Mouse (Mus musculus) forebrain, embryonic 10.5 days (tissue): ENCODE results near the gene Derl3. TPM values are rescaled to one million over a fixed set of nuclear protein-coding genes. Genes with fewer than 3 reads are reported as not detected.
"Not testable (repeated sequence)": the region's sequence is repeated elsewhere in the genome, so short reads cannot be mapped to it uniquely, and the experiment has no call there.

Experiments
- DNase-seq: peaks from one replicate; pipeline ENCODE4 v3.0.0-alpha.2; 2017; ENCODE audit warnings: low spot score; ENCODE audit errors: extremely low spot score
- H3K27ac ChIP-seq: fragments of 300-500 bp; sonication (generic); 2 replicates; pipeline ENCODE4 v1.5.1; 2016; ENCODE audit warnings: mild to moderate bottlenecking
- H3K27me3 ChIP-seq: fragments of 300-500 bp; sonication (generic); 2 replicates; pipeline ENCODE4 v1.6.1; 2016; ENCODE audit warnings: mild to moderate bottlenecking; ENCODE audit not compliant: poor library complexity, severe bottlenecking
- H3K36me3 ChIP-seq: fragments of 300-500 bp; sonication (generic); replicated peaks from 2 replicates; pipeline ENCODE4 v1.6.1; 2016; ENCODE audit warnings: mild to moderate bottlenecking, moderate library complexity
- H3K4me1 ChIP-seq: fragments of 300-500 bp; sonication (generic); 2 replicates; pipeline ENCODE4 v1.6.1; 2016
- H3K4me3 ChIP-seq: fragments of 300-500 bp; sonication (generic); 2 replicates; pipeline ENCODE4 v1.5.1; 2016; ENCODE audit warnings: mild to moderate bottlenecking, moderate library complexity
- H3K9me3 ChIP-seq: fragments of 300-500 bp; sonication (generic); 2 replicates; pipeline ENCODE4 v1.6.1; 2016; ENCODE audit warnings: mild to moderate bottlenecking, moderate library complexity
- WGBS: fragments of 180-500 bp; shearing (Covaris S2); methylation state at CpG from one replicate; pipeline ENCODE4 v1.1.7; 2016; 5-methylcytosine and 5-hydroxymethylcytosine counted together
- polyA plus RNA-seq: library from polyadenylated mRNA; unstranded; fragments of >200 nt; fragmentation: Nextera tagmentation; extraction: Ambion mirVana; gene quantifications from 2 replicates; pipeline ENCODE4 v1.2.1, GENCODE M21; 2016

Derl3 gene
- polyA plus RNA-seq, 1 experiment from 2014 or later, result 1.8 TPM

DNA sequence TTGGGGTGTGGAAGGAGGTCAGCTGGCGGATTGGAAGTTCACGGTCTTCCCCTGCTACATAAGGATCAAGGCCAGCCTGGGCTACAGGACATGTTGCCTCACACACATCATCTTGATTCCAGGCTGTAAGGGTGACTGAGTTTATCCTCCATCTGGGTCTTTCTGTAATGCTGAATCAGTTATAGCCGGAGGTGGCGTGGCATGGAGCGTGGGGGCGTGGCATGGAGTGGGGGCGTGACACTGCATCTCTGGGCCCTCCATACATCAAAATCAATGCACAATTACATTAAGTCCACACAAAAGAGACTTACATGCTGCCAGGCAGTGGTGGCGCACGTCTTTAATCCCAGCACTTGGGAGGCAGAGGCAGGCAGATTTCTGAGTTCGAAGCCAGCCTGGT is 12.9 kb upstream of the Derl3 start:
- Histone ChIP-seq H3K27ac (no peak overlapping the region), H3K4me1 (peaks cover 28% of the 10 kb centered on the region), H3K27me3 (no peaks in the 10 kb centered on the region; the same call in none of the 2 replicates), H3K9me3 (no peaks in the 10 kb centered on the region), H3K36me3 (no peaks in the 10 kb centered on the region), H3K4me3 (no peak overlapping the region)
- no peak for DNase-seq
- WGBS, result 91% methylated on average over 10 of the region's 10 CpGs

DNA sequence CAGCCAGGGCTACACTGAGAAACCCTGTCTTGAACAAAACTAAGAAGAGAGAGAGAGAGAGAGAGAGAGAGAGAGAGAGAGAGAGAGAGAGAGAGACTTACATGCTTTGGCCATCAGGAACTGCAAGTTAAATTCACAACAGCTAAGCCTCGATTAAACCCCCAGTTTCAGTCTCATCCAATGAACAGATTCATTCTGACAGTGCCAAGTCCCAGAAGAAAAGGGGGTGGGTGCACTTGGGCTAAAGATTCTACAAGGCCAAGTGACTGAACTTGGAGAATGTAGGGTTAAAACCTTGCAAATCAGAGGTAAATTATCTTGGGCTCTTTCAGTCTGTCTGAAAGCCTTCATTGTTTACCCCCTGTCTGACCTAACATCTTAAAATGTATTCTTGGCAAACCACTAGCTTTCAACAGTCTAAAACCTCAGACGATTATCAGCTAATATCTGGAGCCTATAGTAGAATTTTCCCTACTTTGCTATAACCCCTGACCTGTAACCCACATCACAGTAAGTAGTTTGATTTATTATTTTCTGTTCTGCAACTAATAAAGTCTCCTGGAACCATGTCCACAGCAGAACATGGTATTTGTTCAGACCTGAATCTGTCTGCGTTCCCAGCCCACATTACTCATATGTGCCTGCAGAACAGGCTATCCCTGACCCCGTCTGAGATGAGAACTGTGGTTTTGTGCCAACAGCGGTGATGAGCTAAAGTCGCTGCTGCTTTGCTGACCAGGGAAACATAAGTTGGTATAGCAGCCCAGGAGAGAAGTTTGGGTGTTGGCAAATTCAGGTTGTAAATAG is 12.2 kb upstream of the Derl3 start:
- H3K9me3 ChIP-seq, result no peaks in the 10 kb centered on the region
- DNase-seq, result no peak
- peaks cover 28% of the 10 kb centered on the region for H3K4me1 ChIP-seq
- no peak overlapping the region for H3K4me3 ChIP-seq
- H3K27me3 ChIP-seq, result no peaks in the 10 kb centered on the region; the same call in none of the 2 replicates
- 72% methylated on average over 6 of the region's 6 CpGs for WGBS
- 0 out of 2 replicates have a peak overlapping the region, but pooled peaks have one; percentile 71 for H3K27ac ChIP-seq
- no peaks in the 10 kb centered on the region for H3K36me3 ChIP-seq

GRCm38 (mm10) chr10:75881578-75882432 is 11.4 kb upstream of the Derl3 start:
- no peaks in the 10 kb centered on the region for H3K36me3 ChIP-seq
- H3K27ac ChIP-seq, result peak overlapping the region; percentile 71
- H3K4me3 ChIP-seq, result peak overlapping the region; percentile 33
- DNase-seq, result no peak
- peaks cover 30% of the 10 kb centered on the region for H3K4me1 ChIP-seq
- no peaks in the 10 kb centered on the region for H3K9me3 ChIP-seq
- WGBS, result 13% methylated on average over 20 of the region's 20 CpGs
- no peaks in the 10 kb centered on the region; the same call in none of the 2 replicates for H3K27me3 ChIP-seq

DNA sequence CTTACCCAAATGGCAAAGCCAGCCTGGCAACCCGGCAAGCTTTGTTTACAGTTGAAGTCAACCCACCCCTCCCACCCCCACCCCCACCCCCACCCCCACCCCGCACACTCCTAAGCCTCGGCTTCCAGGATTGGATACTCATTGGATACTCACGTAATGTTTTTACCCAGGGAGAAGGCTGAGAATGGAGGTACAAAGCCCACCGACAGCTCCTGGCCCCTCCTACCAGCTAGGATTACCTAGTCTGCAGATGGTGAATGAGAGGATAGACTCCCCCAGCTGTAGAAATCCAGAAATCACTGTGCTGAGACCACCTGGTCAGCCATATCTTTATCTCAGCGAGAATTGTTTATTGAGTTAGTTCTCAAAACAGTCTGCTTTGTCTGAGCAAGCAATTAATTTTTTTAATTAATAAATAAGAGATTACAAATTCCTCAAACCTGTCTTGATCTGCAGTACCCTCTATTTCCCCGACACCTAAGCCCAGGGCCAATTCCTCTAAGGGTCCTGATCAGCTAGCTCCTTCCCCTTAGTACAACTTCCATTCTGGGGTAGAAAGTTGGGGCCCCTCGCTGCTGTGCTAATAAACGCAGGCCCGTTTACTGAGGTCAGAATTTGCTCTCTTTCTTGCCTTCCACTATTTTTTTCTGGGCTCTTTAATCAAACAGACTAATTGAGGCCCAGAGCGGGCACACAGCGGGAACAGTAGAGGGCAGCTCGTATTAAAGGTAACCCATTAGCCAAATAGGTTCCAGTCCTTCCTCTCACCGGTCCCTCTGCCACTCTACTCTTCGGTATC is 10.6 kb upstream of the Derl3 start:
- DNase-seq, result no peak
- no peaks in the 10 kb centered on the region for H3K9me3 ChIP-seq
- peaks cover 32% of the 10 kb centered on the region for H3K4me1 ChIP-seq
- no peaks in the 10 kb centered on the region for H3K36me3 ChIP-seq
- peak overlapping the region; percentile 71 for H3K27ac ChIP-seq
- no peaks in the 10 kb centered on the region; the same call in none of the 2 replicates for H3K27me3 ChIP-seq
- H3K4me3 ChIP-seq, result peak overlapping the region; percentile 33
- 3% methylated on average over 15 of the region's 15 CpGs for WGBS

- no peaks in the 10 kb centered on the region for H3K36me3 ChIP-seq
- no peaks in the 10 kb centered on the region for H3K9me3 ChIP-seq
- 1% methylated on average over 10 of the region's 10 CpGs for WGBS
- DNase-seq, result peak; percentile 74
- H3K4me1 ChIP-seq, result peaks cover 32% of the 10 kb centered on the region
- peak overlapping the region; percentile 66 for H3K27ac ChIP-seq
- peak overlapping the region; percentile 33 for H3K4me3 ChIP-seq
- H3K27me3 ChIP-seq, result no peaks in the 10 kb centered on the region; the same call in none of the 2 replicates
Observed at GRCm38 (mm10) chr10:75883232-75883552, 10.0 kb upstream of the Derl3 start.

- Histone ChIP-seq H3K27ac (no peak overlapping the region), H3K4me3 (no peak overlapping the region), H3K36me3 (no peaks in the 10 kb centered on the region), H3K9me3 (no peaks in the 10 kb centered on the region), H3K4me1 (peaks cover 42% of the 10 kb centered on the region), H3K27me3 (no peaks in the 10 kb centered on the region; the same call in none of the 2 replicates)
- DNase-seq, result no peak
- 93% methylated on average over 8 of the region's 8 CpGs for WGBS
Observed at GRCm38 (mm10) chr10:75884742-75885141, 8.5 kb upstream of the Derl3 start.

- H3K27me3 ChIP-seq, H3K36me3 ChIP-seq, H3K4me3 ChIP-seq, DNase-seq, H3K9me3 ChIP-seq, H3K27ac ChIP-seq: not testable (repeated sequence)
- 86% methylated on average over 5 of the region's 5 CpGs for WGBS
- peaks cover 28% of the 10 kb centered on the region for H3K4me1 ChIP-seq
Observed at GRCm38 (mm10) chr10:75887504-75887903, 5.7 kb upstream of the Derl3 start.

DNA sequence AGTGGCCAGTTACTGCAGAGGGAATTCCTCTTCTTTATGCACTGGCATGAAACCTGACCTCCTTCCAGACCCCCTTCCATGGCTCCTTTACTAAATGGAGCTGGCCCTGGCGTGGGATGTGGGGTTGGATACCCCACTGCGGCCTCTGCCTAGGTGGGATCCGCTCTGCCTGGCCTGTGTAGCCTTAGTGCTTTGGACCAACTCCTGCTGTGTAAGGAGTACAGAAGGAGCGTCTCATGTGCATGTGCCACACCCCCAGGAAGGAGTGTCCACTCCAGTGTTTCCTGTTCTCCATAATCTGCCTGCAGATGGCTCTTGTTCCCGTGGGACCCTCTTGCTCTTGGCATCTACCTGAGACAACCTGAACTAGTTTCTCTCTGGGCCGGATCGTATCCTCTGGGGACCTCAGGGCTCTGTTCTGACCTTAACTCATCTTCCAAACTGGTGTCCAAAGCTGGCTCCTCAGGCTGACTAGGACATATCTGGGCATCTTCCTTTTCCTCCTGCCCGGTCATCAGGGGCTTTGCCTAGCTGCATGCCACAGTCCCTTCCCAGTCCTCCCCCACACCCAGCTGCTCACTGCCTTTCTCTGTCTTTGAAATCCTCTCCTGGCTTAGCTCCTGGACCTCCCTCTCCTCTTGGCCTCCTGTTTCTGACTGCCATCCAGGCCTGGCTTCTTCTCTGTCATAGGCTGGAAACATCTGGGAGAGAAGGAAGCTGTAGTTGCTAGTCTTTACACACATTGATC is 3.6 kb upstream of the Derl3 start:
- H3K27me3 ChIP-seq, result no peaks in the 10 kb centered on the region
- H3K4me1 ChIP-seq, result peaks cover 39% of the 10 kb centered on the region
- no peak for DNase-seq
- 0 out of 2 replicates have a peak overlapping the region, but pooled peaks have one; percentile 51 for H3K27ac ChIP-seq
- H3K4me3 ChIP-seq, result no peak overlapping the region
- H3K36me3 ChIP-seq, result peaks cover 9% of the 10 kb centered on the region
- 61% methylated on average over 8 of the region's 8 CpGs for WGBS
- no peaks in the 10 kb centered on the region for H3K9me3 ChIP-seq

GRCm38 (mm10) chr10:75894601-75895000 is 1.4 kb downstream of the Derl3 start:
- Histone ChIP-seq H3K4me1 (peaks cover 27% of the 10 kb centered on the region), H3K27ac (no peak overlapping the region), H3K36me3 (peaks cover 59% of the 10 kb centered on the region), H3K9me3 (no peaks in the 10 kb centered on the region), H3K4me3 (no peak overlapping the region), H3K27me3 (no peaks in the 10 kb centered on the region)
- 81% methylated on average over 6 of the region's 6 CpGs for WGBS
- no peak for DNase-seq

DNA sequence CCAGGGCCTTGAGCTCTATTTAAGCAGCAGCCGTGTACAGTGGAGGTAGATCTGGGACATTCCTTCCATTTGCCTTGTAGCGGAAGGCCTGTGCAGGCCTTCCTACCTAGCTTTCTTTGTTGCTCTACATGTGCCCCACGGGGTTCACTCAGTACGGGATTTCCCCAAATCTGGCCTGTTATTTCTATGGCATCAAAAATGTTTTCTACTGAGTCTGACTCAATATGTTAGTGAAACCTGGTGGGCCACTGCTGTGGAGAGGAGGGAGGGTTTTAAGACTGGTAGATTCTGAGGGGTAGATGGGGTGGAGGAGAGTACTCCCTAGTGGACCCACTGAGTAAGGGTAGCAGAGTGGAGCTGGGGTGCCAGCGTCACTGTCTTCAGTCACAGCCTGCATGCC is 2.5 kb downstream of the Derl3 start:
- H3K27ac ChIP-seq, result no peak overlapping the region
- no peak overlapping the region for H3K4me3 ChIP-seq
- peaks cover 71% of the 10 kb centered on the region for H3K36me3 ChIP-seq
- H3K4me1 ChIP-seq, result peaks cover 21% of the 10 kb centered on the region
- H3K27me3 ChIP-seq, result no peaks in the 10 kb centered on the region
- DNase-seq, result no peak
- WGBS, result 96% methylated on average over 5 of the region's 5 CpGs
- H3K9me3 ChIP-seq, result no peaks in the 10 kb centered on the region

DNA sequence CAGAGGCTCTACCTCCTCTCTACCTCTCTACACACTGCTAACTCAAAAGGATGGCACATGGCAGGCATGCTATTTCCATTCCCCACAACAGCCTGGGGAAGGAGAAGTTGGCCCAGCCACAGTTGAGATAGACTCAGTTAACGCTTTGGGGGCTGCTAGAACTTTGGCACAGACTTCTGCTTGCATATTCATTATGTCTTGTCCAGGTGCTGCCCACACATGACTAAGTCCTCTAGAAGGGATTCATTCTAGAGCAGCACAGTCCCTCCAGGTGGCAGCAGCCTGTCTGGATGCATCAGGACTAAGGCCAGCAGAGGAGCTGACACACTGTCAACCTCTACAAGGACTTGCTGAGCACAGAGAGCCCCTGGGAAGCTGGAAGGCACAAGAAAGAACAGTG is 3.0 kb downstream of the Derl3 start:
- Histone ChIP-seq H3K36me3 (peaks cover 75% of the 10 kb centered on the region), H3K27ac (no peak overlapping the region), H3K27me3 (no peaks in the 10 kb centered on the region), H3K4me1 (peaks cover 21% of the 10 kb centered on the region), H3K4me3 (no peak overlapping the region), H3K9me3 (no peaks in the 10 kb centered on the region)
- no peak for DNase-seq
- 90% methylated on average over 1 of the region's 1 CpGs for WGBS

DNA sequence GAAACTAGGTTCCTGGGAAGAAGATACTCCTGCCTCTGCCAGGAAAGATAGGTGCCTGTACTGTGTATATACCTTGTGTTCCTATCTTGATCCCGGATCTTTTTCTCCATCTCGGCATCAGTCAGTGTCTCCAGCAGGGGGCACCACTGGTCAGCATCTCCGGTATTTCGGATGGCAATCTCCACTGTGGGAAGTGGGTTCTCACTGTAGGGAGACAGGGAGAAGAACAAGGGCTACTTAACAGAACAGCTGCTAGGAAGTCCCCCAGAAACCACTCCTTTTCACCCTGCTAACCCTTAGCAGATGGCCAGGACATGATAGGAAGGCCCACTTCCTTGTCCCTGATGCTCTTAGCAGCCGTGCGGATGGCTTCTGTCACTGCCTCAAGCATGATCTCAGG is 4.2 kb downstream of the Derl3 start:
- 53% methylated on average over 6 of the region's 6 CpGs for WGBS
- H3K27me3 ChIP-seq, result no peaks in the 10 kb centered on the region
- H3K4me3 ChIP-seq, result no peak overlapping the region
- peaks cover 87% of the 10 kb centered on the region for H3K36me3 ChIP-seq
- H3K4me1 ChIP-seq, result peaks cover 21% of the 10 kb centered on the region
- no peaks in the 10 kb centered on the region for H3K9me3 ChIP-seq
- H3K27ac ChIP-seq, result no peak overlapping the region
- peak; percentile 67 for DNase-seq
